Comparison of ENCODE assay signal across 15 mouse cellular contexts in genomic region chr3:145680686-145681085, GRCm38 (mm10). TPM values are rescaled to one million over a fixed set of nuclear protein-coding genes. Genes with fewer than 3 reads are reported as not detected.
"Had no signal": no experiment of that assay in that cellular context is flagged by ENCODE, and none has a peak within 500 bp of the region (broad histone marks: within the 10 kb centered on the region; RNA-seq: fewer than 3 reads in every experiment).

No protein-coding gene starts in this region.

- DNase-seq: liver, postnatal 0 days; lung, embryonic 14.5 days; retina, postnatal 1 day; right cerebral cortex, postnatal 25 days; spleen, adult 18-20 months; thymus, postnatal 25 days had no signal

- H3K27me3 ChIP-seq: limb, embryonic 13.5 days; midbrain, embryonic 13.5 days; stomach, embryonic 15.5 days had no signal

- H3K4me2 ChIP-seq: limb, embryonic 13.5 days; liver, embryonic 11.5 days; lung, embryonic 14.5 days; midbrain, embryonic 13.5 days; stomach, embryonic 15.5 days had no signal

- ATAC-seq: liver, postnatal 0 days; lung, postnatal 0 days had no signal

- H3K4me1 ChIP-seq: midbrain, embryonic 13.5 days had no signal

- H3K27ac ChIP-seq: kidney, postnatal 0 days; limb, embryonic 13.5 days; liver, embryonic 14.5 days; macrophage; stomach, embryonic 15.5 days had no signal

- H3K36me3 ChIP-seq: limb, embryonic 13.5 days; midbrain, embryonic 13.5 days; stomach, embryonic 15.5 days had no signal

- H3K9me3 ChIP-seq: limb, embryonic 13.5 days; midbrain, embryonic 13.5 days; stomach, embryonic 15.5 days had no signal

- H3K4me3 ChIP-seq: limb, embryonic 13.5 days; midbrain, embryonic 13.5 days; stomach, embryonic 15.5 days had no signal

- H3K9ac ChIP-seq: limb, embryonic 13.5 days; liver, embryonic 14.5 days; liver, postnatal 0 days; lung, embryonic 14.5 days; midbrain, embryonic 13.5 days; stomach, embryonic 15.5 days had no signal

RNA-seq across cellular contexts. Expression of gene Ccn1, which starts 30.9 kb away (rescaled TPM):
- total RNA-seq: neutrophil, adult 5-6 weeks had no signal
